Mouse (Mus musculus) MEL (cell line): ENCODE measurements around the gene Bloc1s5. TPM values are rescaled to one million over a fixed set of nuclear protein-coding genes. Genes with fewer than 3 reads are reported as not detected.

Experiments used
- DNase-seq: peaks from one replicate; pipeline ENCODE4 v3.0.0; 2011; ENCODE audit warnings: low read depth, low spot score
- H3K27ac ChIP-seq: 2 replicates; pipeline ENCODE4 v1.5.1; 2012; ENCODE audit warnings: low read depth, mild to moderate bottlenecking, control low read depth, low read length, moderate library complexity; ENCODE audit not compliant: control insufficient read depth
- H3K27me3 ChIP-seq, 2 experiments: fragments of 150-350 bp in 1 of 2; sonication (generic) in 1 of 2; 2 replicates each; pipeline ENCODE4 v1.6.1; 2012; ENCODE audit warnings: low read length in 2 of 2, mild to moderate bottlenecking in 2 of 2, improper control_type of control experiment in 1 of 2, moderate library complexity in 1 of 2; ENCODE audit not compliant: insufficient read depth in 2 of 2, control insufficient read depth in 1 of 2
- H3K36me3 ChIP-seq, 2 experiments: 2 replicates each; pipeline ENCODE4 v1.6.1; 2012 to 2014; ENCODE audit warnings: low read length in 2 of 2, improper control_type of control experiment in 1 of 2, inconsistent platforms in 1 of 2, mild to moderate bottlenecking in 1 of 2; ENCODE audit not compliant: insufficient read depth in 2 of 2, control insufficient read depth in 1 of 2
- H3K4me1 ChIP-seq, 2 experiments: fragments of 150-350 bp in 1 of 2; sonication (generic) in 1 of 2; 2 replicates each; pipeline ENCODE4 v1.6.1; 2012; ENCODE audit warnings: low read length in 2 of 2, improper control_type of control experiment in 1 of 2, mild to moderate bottlenecking in 1 of 2; ENCODE audit not compliant: insufficient read depth in 2 of 2, control insufficient read depth in 1 of 2
- H3K4me3 ChIP-seq, 2 experiments: fragments of 150-350 bp in 1 of 2; sonication (generic) in 1 of 2; 2 replicates each; pipeline ENCODE4 v1.5.1; 2012; ENCODE audit warnings: low read depth in 2 of 2, low read length in 2 of 2, mild to moderate bottlenecking in 2 of 2, moderate library complexity in 2 of 2, control low read depth in 1 of 2, improper control_type of control experiment in 1 of 2; ENCODE audit not compliant: control insufficient read depth in 1 of 2, insufficient read depth in 1 of 2
- H3K79me2 ChIP-seq: 2 replicates; pipeline ENCODE4 v1.6.1; 2012; ENCODE audit warnings: mild to moderate bottlenecking, low read length, moderate library complexity; ENCODE audit not compliant: control insufficient read depth, poor library complexity, insufficient read depth
- H3K9ac ChIP-seq: 2 replicates; pipeline ENCODE4 v1.6.1; 2012; ENCODE audit warnings: low read depth, mild to moderate bottlenecking, control low read depth, low read length, moderate library complexity; ENCODE audit not compliant: control insufficient read depth, poor library complexity, severe bottlenecking
- H3K9me3 ChIP-seq: fragments of 150-350 bp; sonication (generic); replicated peaks from 2 replicates; pipeline ENCODE4 v1.6.1; 2012; ENCODE audit warnings: mild to moderate bottlenecking, low read length, improper control_type of control experiment, moderate library complexity; ENCODE audit not compliant: insufficient read depth
- CHD1 ChIP-seq: IDR thresholded peaks from 2 replicates; pipeline ENCODE4 v1.6.1; 2012; ENCODE audit warnings: low read depth, mild to moderate bottlenecking, inconsistent platforms, low read length, improper control_type of control experiment
- CHD2 ChIP-seq: IDR thresholded peaks from 2 replicates; pipeline ENCODE4 v1.6.1; 2011; ENCODE audit warnings: low read length, improper control_type of control experiment
- CTCF ChIP-seq, 3 experiments: IDR thresholded peaks in 2 of 3; conservative IDR thresholded peaks in 1 of 3; 2 replicates each; pipeline ENCODE4 v1.5.1; 2011 to 2012; ENCODE audit warnings: low read length in 3 of 3, low read depth in 2 of 3, mild to moderate bottlenecking in 2 of 3, improper control_type of control experiment in 1 of 3, inconsistent platforms in 1 of 3, mixed read lengths in 1 of 3, moderate library complexity in 1 of 3; ENCODE audit not compliant: control insufficient read depth in 1 of 3, insufficient read depth in 1 of 3, poor library complexity in 1 of 3, severe bottlenecking in 1 of 3
- ELF1 ChIP-seq: IDR thresholded peaks from 2 replicates; pipeline ENCODE4 v1.6.1; 2014; ENCODE audit warnings: low read depth, mild to moderate bottlenecking, inconsistent platforms, low read length, improper control_type of control experiment, moderate library complexity
- EP300 ChIP-seq, 2 experiments: IDR thresholded peaks; 2 replicates each; pipeline ENCODE4 v1.6.1; 2011; ENCODE audit warnings: improper control_type of control experiment in 2 of 2, low read length in 2 of 2, low read depth in 1 of 2, mild to moderate bottlenecking in 1 of 2
- ETS1 ChIP-seq: IDR thresholded peaks from 2 replicates; pipeline ENCODE4 v1.6.1; 2012; ENCODE audit warnings: low read depth, mild to moderate bottlenecking, inconsistent platforms, low read length, improper control_type of control experiment, moderate library complexity
- GABPA ChIP-seq: IDR thresholded peaks from 2 replicates; pipeline ENCODE4 v1.6.1; 2012; ENCODE audit warnings: low read depth, mild to moderate bottlenecking, inconsistent platforms, low read length, improper control_type of control experiment, moderate library complexity
- GATA1 ChIP-seq: IDR thresholded peaks from 2 replicates; pipeline ENCODE4 v1.6.1; 2011; ENCODE audit warnings: low read depth, low read length, improper control_type of control experiment
- HCFC1 ChIP-seq: IDR thresholded peaks from 2 replicates; pipeline ENCODE4 v1.6.1; 2012; ENCODE audit warnings: low read depth, mild to moderate bottlenecking, inconsistent platforms, low read length, improper control_type of control experiment, moderate library complexity
- JUND ChIP-seq: IDR thresholded peaks from 2 replicates; pipeline ENCODE4 v1.6.1; 2011; ENCODE audit warnings: low read depth, mild to moderate bottlenecking, improper control_type of control experiment, low read length
- MAZ ChIP-seq: IDR thresholded peaks from 2 replicates; pipeline ENCODE4 v1.6.1; 2012; ENCODE audit warnings: low read depth, mild to moderate bottlenecking, inconsistent platforms, low read length, improper control_type of control experiment
- MXI1 ChIP-seq: IDR thresholded peaks from 2 replicates; pipeline ENCODE4 v1.6.1; 2011; ENCODE audit warnings: mild to moderate bottlenecking, low read depth, low read length, improper control_type of control experiment
- MYC ChIP-seq: IDR thresholded peaks from 2 replicates; pipeline ENCODE4 v1.6.1; 2011; ENCODE audit warnings: low read depth, mild to moderate bottlenecking, low read length, improper control_type of control experiment, moderate library complexity
- NELFE ChIP-seq: IDR thresholded peaks from 2 replicates; pipeline ENCODE4 v1.6.1; 2011; ENCODE audit warnings: low read depth, low read length, improper control_type of control experiment
- NRF1 ChIP-seq: IDR thresholded peaks from 2 replicates; pipeline ENCODE4 v1.6.1; 2014; ENCODE audit warnings: low read depth, mild to moderate bottlenecking, inconsistent platforms, low read length, improper control_type of control experiment, moderate library complexity; ENCODE audit not compliant: poor library complexity, insufficient read depth, severe bottlenecking
- POLR2A ChIP-seq, 2 experiments: IDR thresholded peaks; 2 replicates each; pipeline ENCODE4 v1.6.1; 2011 to 2012; ENCODE audit warnings: low read length in 2 of 2, mild to moderate bottlenecking in 2 of 2, control low read depth in 1 of 2, improper control_type of control experiment in 1 of 2, low read depth in 1 of 2, moderate library complexity in 1 of 2; ENCODE audit not compliant: control insufficient read depth in 1 of 2, insufficient read depth in 1 of 2, poor library complexity in 1 of 2
- POLR2AphosphoS2 ChIP-seq: IDR thresholded peaks from 2 replicates; pipeline ENCODE4 v1.6.1; 2011; ENCODE audit warnings: low read length, improper control_type of control experiment
- POLR2AphosphoS5 ChIP-seq: IDR thresholded peaks from 2 replicates; pipeline ENCODE4 v1.6.1; 2012; ENCODE audit warnings: low read depth, borderline replicate concordance, mild to moderate bottlenecking, inconsistent platforms, low read length, moderate library complexity, mixed read lengths
- RAD21 ChIP-seq: IDR thresholded peaks from 2 replicates; pipeline ENCODE4 v1.6.1; 2011; ENCODE audit warnings: mild to moderate bottlenecking, low read depth, low read length, improper control_type of control experiment
- RCOR1 ChIP-seq: IDR thresholded peaks from 2 replicates; pipeline ENCODE4 v1.6.1; 2012; ENCODE audit warnings: low read depth, mild to moderate bottlenecking, inconsistent platforms, low read length, improper control_type of control experiment
- SIN3A ChIP-seq: IDR thresholded peaks from 2 replicates; pipeline ENCODE4 v1.6.1; 2012; ENCODE audit warnings: low read length, improper control_type of control experiment, inconsistent platforms
- SMC3 ChIP-seq: IDR thresholded peaks from 2 replicates; pipeline ENCODE4 v1.6.1; 2011; ENCODE audit warnings: low read depth, low read length, improper control_type of control experiment
- TAL1 ChIP-seq: IDR thresholded peaks from 2 replicates; pipeline ENCODE4 v1.6.1; 2012; ENCODE audit warnings: mild to moderate bottlenecking, inconsistent platforms, low read length, moderate library complexity, mixed read lengths
- TCF12 ChIP-seq: IDR thresholded peaks from 2 replicates; pipeline ENCODE4 v1.6.1; 2014; ENCODE audit warnings: low read depth, mild to moderate bottlenecking, inconsistent platforms, low read length, improper control_type of control experiment, moderate library complexity
- USF1 ChIP-seq: IDR thresholded peaks from 2 replicates; pipeline ENCODE4 v1.6.1; 2014; ENCODE audit warnings: low read depth, mild to moderate bottlenecking, inconsistent platforms, low read length, improper control_type of control experiment, moderate library complexity
- USF2 ChIP-seq, 2 experiments: IDR thresholded peaks; 2 replicates each; pipeline ENCODE4 v1.6.1; 2011 to 2012; ENCODE audit warnings: improper control_type of control experiment in 2 of 2, low read length in 2 of 2, borderline replicate concordance in 1 of 2, inconsistent platforms in 1 of 2, low read depth in 1 of 2, mild to moderate bottlenecking in 1 of 2; ENCODE audit not compliant: insufficient read depth in 1 of 2
- ZC3H11A ChIP-seq: IDR thresholded peaks from 2 replicates; pipeline ENCODE4 v1.6.1; 2012; ENCODE audit warnings: low read depth, mild to moderate bottlenecking, inconsistent platforms, low read length, improper control_type of control experiment
- ZKSCAN1 ChIP-seq: IDR thresholded peaks from 2 replicates; pipeline ENCODE4 v1.6.1; 2012; ENCODE audit warnings: low read depth, mild to moderate bottlenecking, inconsistent platforms, low read length, improper control_type of control experiment, moderate library complexity
- ZMIZ1 ChIP-seq: IDR thresholded peaks from 2 replicates; pipeline ENCODE4 v1.6.1; 2012; ENCODE audit warnings: low read depth, mild to moderate bottlenecking, inconsistent platforms, low read length, improper control_type of control experiment, moderate library complexity
- ZNF384 ChIP-seq: IDR thresholded peaks from 2 replicates; pipeline ENCODE4 v1.6.1; 2012; ENCODE audit warnings: low read depth, mild to moderate bottlenecking, inconsistent platforms, low read length, improper control_type of control experiment
- polyA plus RNA-seq, 2 experiments: library from polyadenylated mRNA; stranded (reverse) in 1 of 2; unstranded in 1 of 2; fragments of >175 nt in 1 of 2; fragments of >200 nt in 1 of 2; gene quantifications; 2 replicates each; pipeline versions ENCODE4 v1.2.1 to v1.2.4; 2012; ENCODE audit warnings: low replicate concordance in 2 of 2, low read depth in 1 of 2; ENCODE audit not compliant: insufficient read length in 2 of 2, insufficient read depth in 1 of 2, missing spikeins in 1 of 2
- total RNA-seq: library from RNA; depleted of rRNA; stranded (reverse); fragments of 300-350 nt; gene quantifications from 2 replicates; pipeline ENCODE4 v1.2.3, GENCODE M21; 2012

The Bloc1s5 gene
- total and polyA plus RNA-seq, 3 experiments = 12.3 to 16.2 TPM; not detected in 1

DNA sequence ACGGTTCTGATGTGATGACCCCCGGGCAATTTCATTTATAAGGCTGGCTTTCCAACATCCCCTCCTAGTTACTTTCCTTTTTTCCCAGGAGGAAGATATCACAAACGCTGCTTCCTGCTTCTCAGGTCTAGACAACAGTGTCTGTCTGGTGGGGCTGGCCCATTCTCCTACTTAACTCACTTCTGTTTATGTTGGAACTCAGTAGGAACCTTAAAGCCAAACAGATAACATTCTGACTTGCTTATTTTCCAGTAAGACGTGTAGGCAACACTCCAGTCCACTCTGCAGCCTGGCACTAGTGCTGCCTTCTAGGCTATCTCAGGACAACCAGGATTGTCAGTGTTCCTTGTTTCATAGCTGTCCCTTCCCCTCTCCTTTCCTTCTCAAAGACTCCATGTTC lies 14.2 kb upstream of the Bloc1s5 start:
- no peak overlapping the region for H3K9ac ChIP-seq
- peaks cover 5 to 70% of the 10 kb centered on the region in 2 experiments for H3K36me3 ChIP-seq
- peaks cover 0 to 18% of the 10 kb centered on the region in 2 experiments; a peak in 2 of 4 replicates for H3K4me1 ChIP-seq
- peaks cover 9% of the 10 kb centered on the region for H3K79me2 ChIP-seq
- no peak overlapping the region for H3K27ac ChIP-seq
- TF ChIP-seq EP300 (IDR thresholded peaks at IDR 0.05; ENCODE audit: low read depth in 1 of 2, low read length in 2 of 2) = no peak
- TF ChIP-seq MYC = no peak
- no peak for TF ChIP-seq ELF1
- TF ChIP-seq POLR2AphosphoS2 = no peak
- TF ChIP-seq POLR2AphosphoS5 = no peak
- TF ChIP-seq CHD2 = no peak
- no peak for TF ChIP-seq RCOR1
- TF ChIP-seq SIN3A = no peak
- no peak for TF ChIP-seq ZNF384
- no peak for TF ChIP-seq CHD1
- TF ChIP-seq USF2 (IDR thresholded peaks at IDR 0.05; ENCODE audit: borderline replicate concordance in 1 of 2, insufficient read depth in 1 of 2, low read depth in 1 of 2, low read length in 2 of 2) = no peak
- TF ChIP-seq ETS1 = no peak
- TF ChIP-seq GABPA = no peak
- no peak for TF ChIP-seq TAL1
- no peak for TF ChIP-seq SMC3
- H3K27me3 ChIP-seq = no peaks in the 10 kb centered on the region
- no peak overlapping the region for H3K4me3 ChIP-seq
- no peak for DNase-seq
- no peaks in the 10 kb centered on the region for H3K9me3 ChIP-seq

DNA sequence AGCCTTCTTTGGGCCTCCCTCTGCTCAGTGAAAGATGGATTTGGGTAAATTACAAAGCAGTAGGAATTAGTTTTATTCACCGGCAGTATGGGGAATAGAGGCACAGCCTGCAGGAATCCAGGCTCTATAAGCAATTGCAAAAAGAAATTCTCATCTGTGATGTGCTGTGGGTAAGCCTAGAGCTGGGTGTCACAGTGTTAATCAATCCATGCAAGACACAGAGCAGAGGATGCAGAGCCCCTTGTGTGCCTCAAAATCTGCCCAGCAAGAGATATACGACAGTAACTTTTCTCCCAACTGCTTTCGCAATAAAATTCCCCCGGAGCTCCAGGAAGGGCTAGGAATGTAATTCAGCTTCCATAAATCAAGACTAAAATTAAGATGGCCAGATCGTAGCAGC lies 6.5 kb upstream of the Bloc1s5 start:
- Histone ChIP-seq H3K27ac (no peak overlapping the region), H3K36me3 (peaks cover 4 to 21% of the 10 kb centered on the region in 2 experiments), H3K27me3 (no peaks in the 10 kb centered on the region), H3K4me3 (no peak overlapping the region), H3K9me3 (no peaks in the 10 kb centered on the region), H3K4me1 (peaks cover 0 to 12% of the 10 kb centered on the region in 2 experiments; a peak in 2 of 4 replicates)
- no peak for DNase-seq
- TF ChIP-seq POLR2A (IDR thresholded peaks at IDR 0.05; ENCODE audit: control insufficient read depth in 1 of 2, insufficient read depth in 1 of 2, low read depth in 1 of 2, low read length in 2 of 2, poor library complexity in 1 of 2) (no peak), GATA1 (no peak), CTCF (IDR thresholded peaks at IDR 0.05 in 2 of 3, conservative IDR thresholded peaks at IDR 0.05 in 1 of 3; ENCODE audit: control insufficient read depth in 1 of 3, insufficient read depth in 1 of 3, low read depth in 2 of 3, low read length in 3 of 3, poor library complexity in 1 of 3, severe bottlenecking in 1 of 3) (no peak), NRF1 (no peak), ZC3H11A (no peak), HCFC1 (no peak), TCF12 (no peak), MAZ (no peak), USF1 (no peak), RAD21 (no peak), ZKSCAN1 (no peak), NELFE (no peak), SMC3 (no peak), MXI1 (no peak), POLR2AphosphoS5 (no peak), JUND (no peak), ZNF384 (no peak), ZMIZ1 (no peak)
- TF ChIP-seq, all 39 proteins: peak for 0
- no peak overlapping the region for H3K9ac ChIP-seq
- no peaks in the 10 kb centered on the region for H3K79me2 ChIP-seq
